Mouse (Mus musculus) cortical plate, adult 2 months (tissue): ENCODE measurements around the gene Arhgef25.

Experiments
- CTCF ChIP-seq: fragments of 200-500 bp; IDR thresholded peaks from 2 replicates; pipeline ENCODE4 v1.5.1; 2011; ENCODE audit warnings: mild to moderate bottlenecking, control low read depth, low read length; ENCODE audit not compliant: insufficient read depth; ENCODE audit errors: extremely low read depth
- POLR2A ChIP-seq: fragments of 200-500 bp; IDR thresholded peaks from 2 replicates; pipeline ENCODE4 v1.6.1; 2011; ENCODE audit warnings: mild to moderate bottlenecking, low read length, control low read depth; ENCODE audit not compliant: insufficient read depth; ENCODE audit errors: extremely low read depth

DNA sequence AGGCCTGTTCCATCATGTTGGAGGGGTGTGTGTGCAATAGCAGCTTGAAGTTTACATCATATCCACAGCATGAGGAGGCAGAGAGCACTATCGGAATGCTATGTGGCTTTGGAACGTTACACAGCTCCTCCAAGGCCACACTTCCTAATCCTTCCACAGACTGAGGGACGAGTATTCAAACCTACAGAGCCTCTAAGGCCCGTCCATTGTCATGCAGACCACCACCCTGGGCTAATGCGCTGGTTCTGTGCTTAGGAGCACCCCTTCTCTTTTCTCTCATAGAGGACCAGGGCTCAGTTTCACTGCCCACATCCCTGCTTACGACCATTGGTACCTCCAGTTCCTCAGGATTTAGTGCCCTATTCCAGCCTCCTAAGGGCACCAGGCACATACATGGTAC lies 35.3 kb upstream of the Arhgef25 start:
- no peak for TF ChIP-seq POLR2A
- TF ChIP-seq CTCF: no peak
